9 mouse cellular contexts compared by ENCODE assay signal in genomic region chr12:86422166-86422910, GRCm38 (mm10).
A peak's percentile ranks its signal among the peaks of the same experiment; 100 is the strongest.
DNase-seq lines count a peak whose midpoint lies in the region.
"Had no signal": no experiment of that assay in that cellular context is flagged by ENCODE, and none has a peak within 500 bp of the region (broad histone marks: within the 10 kb centered on the region; RNA-seq: fewer than 3 reads in every experiment).

No protein-coding gene starts in this region.

- H3K27me3 ChIP-seq in hindbrain, embryonic 10.5 days (ENCODE audit: insufficient read depth, poor library complexity, severe bottlenecking), result peaks cover 92% of the 10 kb centered on the region
- peaks cover 90% of the 10 kb centered on the region for H3K27me3 ChIP-seq in midbrain, embryonic 10.5 days (ENCODE audit: low read depth, poor library complexity, severe bottlenecking)

- peak; percentile 16 to 17 for DNase-seq in cerebellum, postnatal 14 days
- no peak for DNase-seq in cerebellum, postnatal 4 days (ENCODE audit: low spot score in 2 of 2)
- DNase-seq in Muller cell, postnatal 12 days (ENCODE audit: inconsistent ontology term), result peak; percentile 5
- peak; percentile 40 for DNase-seq in hindbrain, embryonic 10.5 days (ENCODE audit: low spot score)
- peak; percentile 44 for DNase-seq in midbrain, embryonic 10.5 days (ENCODE audit: low spot score)
- DNase-seq in left cerebral cortex, postnatal 36 days (ENCODE audit: low spot score in 2 of 2), result no peak
- DNase-seq in layer of hippocampus, adult 9-11 months, result no peak
- no peak for DNase-seq in urinary bladder, postnatal 25 days (ENCODE audit: low spot score)
- DNase-seq: spleen, adult 18-20 months had no signal

- intact Hi-C loops in left cerebral cortex, postnatal 36 days (cut with DNase I), result no loop called here

- no peaks in the 10 kb centered on the region for H3K36me3 ChIP-seq in hindbrain, embryonic 10.5 days
- no peaks in the 10 kb centered on the region for H3K36me3 ChIP-seq in midbrain, embryonic 10.5 days

- 2% methylated on average over 59 of the region's 59 CpGs for WGBS in hindbrain, embryonic 10.5 days
- WGBS in midbrain, embryonic 10.5 days, result 1% methylated on average over 59 of the region's 59 CpGs

- no peaks in the 10 kb centered on the region for H3K9me3 ChIP-seq in hindbrain, embryonic 10.5 days
- no peaks in the 10 kb centered on the region for H3K9me3 ChIP-seq in midbrain, embryonic 10.5 days (replicated peaks)

- H3K27ac ChIP-seq in hindbrain, embryonic 10.5 days, result no peak overlapping the region
- H3K27ac ChIP-seq in midbrain, embryonic 10.5 days (replicated peaks), result no peak overlapping the region

- peaks cover 36% of the 10 kb centered on the region for H3K4me1 ChIP-seq in hindbrain, embryonic 10.5 days (replicated peaks)
- H3K4me1 ChIP-seq in midbrain, embryonic 10.5 days, result peaks cover 25% of the 10 kb centered on the region

- peak overlapping the region; percentile 66 for H3K4me3 ChIP-seq in hindbrain, embryonic 10.5 days
- peak overlapping the region; percentile 59 for H3K4me3 ChIP-seq in midbrain, embryonic 10.5 days

Comparison
In these comparisons a context has a peak if more than half of its experiments do, and no peak if none do; other contexts are left out.
1. DNase-seq: peak in cerebellum, postnatal 14 days (2 of 2), Muller cell, postnatal 12 days (single experiment), hindbrain, embryonic 10.5 days (single experiment) and midbrain, embryonic 10.5 days (single experiment); none in cerebellum, postnatal 4 days (0 of 2), left cerebral cortex, postnatal 36 days (0 of 2), layer of hippocampus, adult 9-11 months (single experiment) and urinary bladder, postnatal 25 days (single experiment).